Mouse (Mus musculus): ENCODE measurements around the gene Tmem130. TPM values are rescaled to one million over a fixed set of nuclear protein-coding genes. Genes with fewer than 3 reads are reported as not detected.

Tmem130 gene
- polyA plus RNA-seq, 1 experiment from 2014 or later: 0.42 TPM

GRCm38 (mm10) chr5:144719781-144720180 is 41.8 kb downstream of the Tmem130 start:
- Histone ChIP-seq H3K9ac (replicated peaks; ENCODE audit: low read length) (no peak overlapping the region), H3K4me1 (ENCODE audit: insufficient read depth, low read length) (no peaks in the 10 kb centered on the region), H3K4me2 (replicated peaks; ENCODE audit: low read depth, low read length) (no peak overlapping the region), H3K27me3 (ENCODE audit: insufficient read depth, low read length) (no peaks in the 10 kb centered on the region), H3K9me3 (ENCODE audit: low read length) (no peaks in the 10 kb centered on the region), H3K36me3 (ENCODE audit: insufficient read depth, low read length) (no peaks in the 10 kb centered on the region), H3K4me3 (ENCODE audit: low read length) (no peak overlapping the region), H3K27ac (ENCODE audit: low read length) (no peak overlapping the region)
- WGBS: 78% methylated on average over 6 of the region's 6 CpGs
- ATAC-seq (ENCODE audit: low FRiP score, low TSS enrichment): no peak

GRCm38 (mm10) chr5:144717186-144717585 is 44.4 kb downstream of the Tmem130 start:
- Histone ChIP-seq H3K9me3 (ENCODE audit: low read length) (no peaks in the 10 kb centered on the region), H3K27me3 (ENCODE audit: insufficient read depth, low read length) (no peaks in the 10 kb centered on the region), H3K9ac (replicated peaks; ENCODE audit: low read length) (no peak overlapping the region), H3K4me3 (ENCODE audit: low read length) (no peak overlapping the region), H3K4me1 (ENCODE audit: insufficient read depth, low read length) (no peaks in the 10 kb centered on the region), H3K4me2 (replicated peaks; ENCODE audit: low read depth, low read length) (no peak overlapping the region), H3K27ac (ENCODE audit: low read length) (no peak overlapping the region), H3K36me3 (ENCODE audit: insufficient read depth, low read length) (no peaks in the 10 kb centered on the region)
- 73% methylated on average over 6 of the region's 6 CpGs for WGBS
- no peak for ATAC-seq (ENCODE audit: low FRiP score, low TSS enrichment)

- H3K36me3 ChIP-seq (ENCODE audit: insufficient read depth, low read length): no peaks in the 10 kb centered on the region
- no peak overlapping the region for H3K9ac ChIP-seq (replicated peaks; ENCODE audit: low read length)
- H3K9me3 ChIP-seq (ENCODE audit: low read length): no peaks in the 10 kb centered on the region
- no peak overlapping the region for H3K4me2 ChIP-seq (replicated peaks; ENCODE audit: low read depth, low read length)
- no peak overlapping the region for H3K27ac ChIP-seq (ENCODE audit: low read length)
- WGBS: 86% methylated on average over 10 of the region's 10 CpGs
- H3K27me3 ChIP-seq (ENCODE audit: insufficient read depth, low read length): no peaks in the 10 kb centered on the region
- H3K4me3 ChIP-seq (ENCODE audit: low read length): no peak overlapping the region
- no peak for ATAC-seq (ENCODE audit: low FRiP score, low TSS enrichment)
- H3K4me1 ChIP-seq (ENCODE audit: insufficient read depth, low read length): no peaks in the 10 kb centered on the region
Measured at GRCm38 (mm10) chr5:144713371-144713770, 48.2 kb downstream of the Tmem130 start.

GRCm38 (mm10) chr5:144707603-144708002 is 54.0 kb downstream of the Tmem130 start:
- Histone ChIP-seq H3K4me1 (ENCODE audit: insufficient read depth, low read length) (peaks cover 6% of the 10 kb centered on the region; the same call in 1 of the 2 replicates), H3K4me3 (ENCODE audit: low read length) (no peak overlapping the region), H3K27ac (ENCODE audit: low read length) (no peak overlapping the region), H3K27me3 (ENCODE audit: insufficient read depth, low read length) (no peaks in the 10 kb centered on the region), H3K4me2 (replicated peaks; ENCODE audit: low read depth, low read length) (no peak overlapping the region), H3K9me3 (ENCODE audit: low read length) (no peaks in the 10 kb centered on the region), H3K9ac (replicated peaks; ENCODE audit: low read length) (no peak overlapping the region), H3K36me3 (ENCODE audit: insufficient read depth, low read length) (no peaks in the 10 kb centered on the region)
- 90% methylated on average over 6 of the region's 6 CpGs for WGBS
- no peak for ATAC-seq (ENCODE audit: low FRiP score, low TSS enrichment)

- no peaks in the 10 kb centered on the region for H3K36me3 ChIP-seq (ENCODE audit: insufficient read depth, low read length)
- H3K9me3 ChIP-seq (ENCODE audit: low read length): no peaks in the 10 kb centered on the region
- no peaks in the 10 kb centered on the region for H3K27me3 ChIP-seq (ENCODE audit: insufficient read depth, low read length)
- H3K4me2 ChIP-seq (replicated peaks; ENCODE audit: low read depth, low read length): no peak overlapping the region
- H3K4me3 ChIP-seq (ENCODE audit: low read length): no peak overlapping the region
- H3K9ac ChIP-seq (replicated peaks; ENCODE audit: low read length): no peak overlapping the region
- peaks cover 6% of the 10 kb centered on the region; the same call in 1 of the 2 replicates for H3K4me1 ChIP-seq (ENCODE audit: insufficient read depth, low read length)
- no peak overlapping the region for H3K27ac ChIP-seq (ENCODE audit: low read length)
- WGBS: 55% methylated on average over 20 of the region's 20 CpGs
- peak; percentile 63; the same call in 1 of the 2 replicates for ATAC-seq (ENCODE audit: low FRiP score, low TSS enrichment)
Measured at GRCm38 (mm10) chr5:144703464-144704368, 57.9 kb downstream of the Tmem130 start.

- H3K9ac ChIP-seq (replicated peaks; ENCODE audit: low read length): no peak overlapping the region
- H3K36me3 ChIP-seq (ENCODE audit: insufficient read depth, low read length): no peaks in the 10 kb centered on the region
- 62% methylated on average over 8 of the region's 8 CpGs for WGBS
- no peaks in the 10 kb centered on the region for H3K9me3 ChIP-seq (ENCODE audit: low read length)
- no peaks in the 10 kb centered on the region for H3K4me1 ChIP-seq (ENCODE audit: insufficient read depth, low read length)
- no peak overlapping the region for H3K4me3 ChIP-seq (ENCODE audit: low read length)
- 0 out of 2 replicates have a peak, but pooled peaks have one; percentile 31 for ATAC-seq (ENCODE audit: low FRiP score, low TSS enrichment)
- no peak overlapping the region for H3K27ac ChIP-seq (ENCODE audit: low read length)
- H3K4me2 ChIP-seq (replicated peaks; ENCODE audit: low read depth, low read length): no peak overlapping the region
- H3K27me3 ChIP-seq (ENCODE audit: insufficient read depth, low read length): no peaks in the 10 kb centered on the region
Measured at GRCm38 (mm10) chr5:144695289-144696060, 66.1 kb downstream of the Tmem130 start.

GRCm38 (mm10) chr5:144694161-144694560 is 67.5 kb downstream of the Tmem130 start:
- Histone ChIP-seq H3K27ac (ENCODE audit: low read length) (no peak overlapping the region), H3K4me2 (replicated peaks; ENCODE audit: low read depth, low read length) (no peak overlapping the region), H3K9me3 (ENCODE audit: low read length) (no peaks in the 10 kb centered on the region), H3K27me3 (ENCODE audit: insufficient read depth, low read length) (no peaks in the 10 kb centered on the region), H3K4me1 (ENCODE audit: insufficient read depth, low read length) (no peaks in the 10 kb centered on the region), H3K36me3 (ENCODE audit: insufficient read depth, low read length) (no peaks in the 10 kb centered on the region), H3K4me3 (ENCODE audit: low read length) (no peak overlapping the region), H3K9ac (replicated peaks; ENCODE audit: low read length) (no peak overlapping the region)
- 79% methylated on average over 4 of the region's 4 CpGs for WGBS
- ATAC-seq (ENCODE audit: low FRiP score, low TSS enrichment): no peak

- Histone ChIP-seq H3K4me3 (ENCODE audit: low read length) (no peak overlapping the region), H3K9me3 (ENCODE audit: low read length) (no peaks in the 10 kb centered on the region), H3K9ac (replicated peaks; ENCODE audit: low read length) (no peak overlapping the region), H3K4me1 (ENCODE audit: insufficient read depth, low read length) (no peaks in the 10 kb centered on the region), H3K4me2 (replicated peaks; ENCODE audit: low read depth, low read length) (no peak overlapping the region), H3K27me3 (ENCODE audit: insufficient read depth, low read length) (no peaks in the 10 kb centered on the region), H3K36me3 (ENCODE audit: insufficient read depth, low read length) (no peaks in the 10 kb centered on the region), H3K27ac (ENCODE audit: low read length) (no peak overlapping the region)
- WGBS: 43% methylated on average over 4 of the region's 4 CpGs
- ATAC-seq (ENCODE audit: low FRiP score, low TSS enrichment): no peak
Measured at GRCm38 (mm10) chr5:144691421-144691820, 70.2 kb downstream of the Tmem130 start.

- no peak overlapping the region for H3K4me2 ChIP-seq (replicated peaks; ENCODE audit: low read depth, low read length)
- WGBS: 72% methylated on average over 4 of the region's 4 CpGs
- no peaks in the 10 kb centered on the region for H3K9me3 ChIP-seq (ENCODE audit: low read length)
- no peak overlapping the region for H3K27ac ChIP-seq (ENCODE audit: low read length)
- no peak for ATAC-seq (ENCODE audit: low FRiP score, low TSS enrichment)
- H3K36me3 ChIP-seq (ENCODE audit: insufficient read depth, low read length): no peaks in the 10 kb centered on the region
- H3K9ac ChIP-seq (replicated peaks; ENCODE audit: low read length): no peak overlapping the region
- H3K4me3 ChIP-seq (ENCODE audit: low read length): no peak overlapping the region
- no peaks in the 10 kb centered on the region for H3K27me3 ChIP-seq (ENCODE audit: insufficient read depth, low read length)
- no peaks in the 10 kb centered on the region for H3K4me1 ChIP-seq (ENCODE audit: insufficient read depth, low read length)
Measured at GRCm38 (mm10) chr5:144688371-144688770, 73.2 kb downstream of the Tmem130 start.

Data from kidney, embryonic 16.5 days (tissue).